Mouse (Mus musculus) hindbrain, postnatal 0 days (tissue): ENCODE data around the gene Arpp21. TPM values are rescaled to one million over a fixed set of nuclear protein-coding genes. Genes with fewer than 3 reads are reported as not detected.

ENCODE experiments used
- ATAC-seq: fragments of 200-750 bp; cut with Nextera tagmentation; 2 replicates; pipeline ENCODE4 v1.8.0; 2017; ENCODE audit warnings: mild to moderate bottlenecking, moderate TSS enrichment, moderate library complexity
- DNase-seq: peaks from one replicate; pipeline ENCODE4 v3.0.0-alpha.2; 2015; ENCODE audit warnings: low spot score
- H3K27ac ChIP-seq: fragments of 300-500 bp; sonication (generic); 2 replicates; pipeline ENCODE4 v1.5.1; 2014; ENCODE audit warnings: mild to moderate bottlenecking
- H3K27me3 ChIP-seq: fragments of 300-500 bp; sonication (generic); 2 replicates; pipeline ENCODE4 v1.6.1; 2014; ENCODE audit warnings: low read length, mixed read lengths; ENCODE audit not compliant: insufficient read depth
- H3K36me3 ChIP-seq: fragments of 300-500 bp; sonication (generic); 2 replicates; pipeline ENCODE4 v1.6.1; 2014; ENCODE audit warnings: low read length, mixed read lengths; ENCODE audit not compliant: insufficient read depth
- H3K4me1 ChIP-seq: fragments of 300-500 bp; sonication (generic); 2 replicates; pipeline ENCODE4 v1.6.1; 2014; ENCODE audit warnings: antibody characterized with exemption, low read length, mixed read lengths; ENCODE audit not compliant: insufficient read depth
- H3K4me2 ChIP-seq: fragments of 300-500 bp; sonication (generic); 2 replicates; pipeline ENCODE4 v1.6.1; 2014; ENCODE audit warnings: low read depth, mild to moderate bottlenecking, low read length, moderate library complexity, mixed read lengths
- H3K4me3 ChIP-seq: fragments of 300-500 bp; sonication (generic); 2 replicates; pipeline ENCODE4 v1.5.1; 2014; ENCODE audit warnings: low read length
- H3K9ac ChIP-seq: fragments of 300-500 bp; sonication (generic); replicated peaks from 2 replicates; pipeline ENCODE4 v1.6.1; 2014; ENCODE audit warnings: mild to moderate bottlenecking, low read length, moderate library complexity, mixed read lengths
- H3K9me3 ChIP-seq: fragments of 300-500 bp; sonication (generic); 2 replicates; pipeline ENCODE4 v1.6.1; 2016; ENCODE audit warnings: low read length, mixed read lengths
- CTCF ChIP-seq: IDR thresholded peaks from 2 replicates; pipeline ENCODE4 v1.5.1; 2016; ENCODE audit warnings: antibody characterized with exemption, control low read depth, low read depth
- WGBS: fragments of 180-500 bp; shearing (Covaris S2); extraction: QIAGEN DNeasy Blood & Tissue Kit; methylation state at CpG from one replicate; pipeline ENCODE4 v1.1.7; 2014; 5-methylcytosine and 5-hydroxymethylcytosine counted together
- polyA plus RNA-seq: library from polyadenylated mRNA; unstranded; fragments of >200 nt; fragmentation: Nextera tagmentation; extraction: Ambion mirVana; gene quantifications from 2 replicates; pipeline ENCODE4 v1.2.1, GENCODE M21; 2015
- total RNA-seq: library from RNA; depleted of rRNA; stranded (reverse); fragments of >200 nt; gene quantifications from 2 replicates; pipeline ENCODE4 v1.2.3, GENCODE M21; 2014

Arpp21 gene
- total and polyA plus RNA-seq, 2 experiments from 2014 or later, result 60.9 to 80.5 TPM

DNA sequence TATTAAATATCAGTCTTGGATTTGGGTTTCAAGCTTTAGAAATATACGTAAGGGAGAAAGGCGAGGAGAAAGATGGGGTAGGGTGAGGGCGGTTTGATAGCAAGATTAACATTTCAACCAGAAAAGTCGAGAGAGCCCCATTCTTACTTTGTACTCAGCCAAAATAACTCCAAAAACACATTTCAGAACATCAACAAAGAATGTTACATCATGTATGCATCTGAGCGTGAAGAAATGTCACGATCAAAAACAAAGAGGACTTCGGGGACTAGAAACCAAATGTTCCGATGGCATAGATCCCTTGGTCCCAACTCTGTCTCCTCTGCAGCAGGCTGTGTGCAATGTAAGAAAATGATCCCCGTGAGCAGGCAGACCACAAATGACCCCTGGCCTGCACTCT, 2.4 kb upstream of the Arpp21 start:
- Histone ChIP-seq H3K4me3 (no peak overlapping the region), H3K27me3 (no peaks in the 10 kb centered on the region), H3K4me1 (no peaks in the 10 kb centered on the region; the same call in 1 of the 2 replicates), H3K9me3 (no peaks in the 10 kb centered on the region), H3K9ac (no peak overlapping the region), H3K4me2 (no peak overlapping the region), H3K36me3 (no peaks in the 10 kb centered on the region), H3K27ac (no peak overlapping the region)
- ATAC-seq (no peak), DNase-seq (no peak)
- no peak for TF ChIP-seq CTCF
- WGBS, result 68% methylated on average over 9 of the region's 9 CpGs

DNA sequence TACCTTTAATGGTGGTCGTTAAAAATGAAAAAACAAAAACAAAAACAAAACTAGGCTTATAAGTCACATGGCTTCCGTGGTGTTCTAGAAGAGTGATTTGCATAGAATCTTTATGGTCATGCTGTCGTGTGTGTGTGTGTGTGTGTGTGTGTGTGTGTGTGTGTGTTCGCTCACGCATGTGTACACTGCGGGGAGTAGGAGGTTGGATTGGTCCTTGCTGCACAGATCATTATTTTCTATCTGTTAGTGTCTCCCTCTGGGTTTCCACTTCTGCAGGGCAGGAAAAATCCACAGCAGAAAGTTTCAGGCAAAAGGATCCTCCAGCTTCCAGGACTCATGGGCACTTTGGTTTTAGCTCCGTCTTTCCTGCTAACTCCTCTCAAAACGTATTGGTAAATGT, 813 bp upstream of the Arpp21 start:
- no peak for TF ChIP-seq CTCF
- no peaks in the 10 kb centered on the region for H3K27me3 ChIP-seq
- H3K4me1 ChIP-seq, result no peaks in the 10 kb centered on the region; the same call in 1 of the 2 replicates
- ATAC-seq (no peak), DNase-seq (no peak)
- H3K4me2 ChIP-seq, result no peak overlapping the region
- H3K9me3 ChIP-seq, result no peaks in the 10 kb centered on the region
- H3K4me3 ChIP-seq, result no peak overlapping the region
- 62% methylated on average over 7 of the region's 8 CpGs for WGBS
- no peak overlapping the region for H3K27ac ChIP-seq
- no peak overlapping the region for H3K9ac ChIP-seq
- H3K36me3 ChIP-seq, result no peaks in the 10 kb centered on the region

DNA sequence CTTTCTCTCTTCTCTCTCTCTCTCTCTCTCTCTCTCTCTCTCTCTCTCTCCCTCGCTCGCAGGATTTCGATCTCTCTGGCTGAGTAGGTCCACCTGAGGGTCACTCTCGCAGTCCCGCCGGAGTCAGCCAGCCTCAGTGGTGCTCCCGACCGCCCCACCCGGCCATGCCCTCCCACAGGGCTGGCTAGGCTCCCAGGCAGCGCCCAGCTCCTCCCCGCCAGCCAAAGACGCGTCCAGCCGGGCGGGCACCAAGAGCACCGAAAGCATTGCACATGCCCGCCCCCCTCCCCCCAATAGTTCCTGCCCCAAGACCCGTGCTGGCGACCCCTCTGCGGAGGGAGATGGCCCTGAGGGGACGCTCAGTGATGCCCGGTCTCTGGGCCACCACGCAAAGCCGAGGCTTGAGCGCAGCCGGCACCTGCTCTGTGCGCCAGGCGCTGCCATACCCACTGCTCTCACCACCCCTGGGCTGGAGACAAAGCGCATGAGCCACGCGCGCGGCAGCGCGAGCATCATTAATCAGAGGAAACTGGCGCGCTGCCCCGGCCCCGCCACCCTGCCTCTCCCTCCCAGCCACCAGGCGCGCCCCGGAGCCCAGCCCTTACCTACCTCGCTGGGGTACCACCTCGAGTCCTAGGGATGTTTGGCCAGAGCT, 570 bp downstream of the Arpp21 start:
- peak; percentile 86 for DNase-seq
- Histone ChIP-seq H3K9me3 (no peaks in the 10 kb centered on the region), H3K4me2 (peak overlapping the region; percentile 81), H3K4me3 (peak overlapping the region; percentile 60), H3K27me3 (no peaks in the 10 kb centered on the region), H3K36me3 (no peaks in the 10 kb centered on the region), H3K9ac (peak overlapping the region; percentile 80), H3K27ac (peak overlapping the region; percentile 94), H3K4me1 (no peaks in the 10 kb centered on the region; the same call in 1 of the 2 replicates)
- under 1% methylated on average over 42 of the region's 44 CpGs for WGBS
- peak; percentile 87 for ATAC-seq
- peak; percentile 22 for TF ChIP-seq CTCF

- H3K27me3 ChIP-seq, result no peaks in the 10 kb centered on the region
- peak; percentile 53 for DNase-seq
- peak; percentile 63 for ATAC-seq
- H3K4me2 ChIP-seq, result peak overlapping the region; percentile 81
- peak overlapping the region; percentile 60 for H3K4me3 ChIP-seq
- peak overlapping the region; percentile 80 for H3K9ac ChIP-seq
- H3K4me1 ChIP-seq, result no peaks in the 10 kb centered on the region; the same call in 1 of the 2 replicates
- TF ChIP-seq CTCF, result no peak
- WGBS, result 0% methylated on average over 24 of the region's 24 CpGs
- peak overlapping the region; percentile 94 for H3K27ac ChIP-seq
- no peaks in the 10 kb centered on the region for H3K9me3 ChIP-seq
- no peaks in the 10 kb centered on the region for H3K36me3 ChIP-seq
These were observed 1.2 kb downstream of the Arpp21 start for GRCm38 (mm10) chr9:112234505-112235024.

DNA sequence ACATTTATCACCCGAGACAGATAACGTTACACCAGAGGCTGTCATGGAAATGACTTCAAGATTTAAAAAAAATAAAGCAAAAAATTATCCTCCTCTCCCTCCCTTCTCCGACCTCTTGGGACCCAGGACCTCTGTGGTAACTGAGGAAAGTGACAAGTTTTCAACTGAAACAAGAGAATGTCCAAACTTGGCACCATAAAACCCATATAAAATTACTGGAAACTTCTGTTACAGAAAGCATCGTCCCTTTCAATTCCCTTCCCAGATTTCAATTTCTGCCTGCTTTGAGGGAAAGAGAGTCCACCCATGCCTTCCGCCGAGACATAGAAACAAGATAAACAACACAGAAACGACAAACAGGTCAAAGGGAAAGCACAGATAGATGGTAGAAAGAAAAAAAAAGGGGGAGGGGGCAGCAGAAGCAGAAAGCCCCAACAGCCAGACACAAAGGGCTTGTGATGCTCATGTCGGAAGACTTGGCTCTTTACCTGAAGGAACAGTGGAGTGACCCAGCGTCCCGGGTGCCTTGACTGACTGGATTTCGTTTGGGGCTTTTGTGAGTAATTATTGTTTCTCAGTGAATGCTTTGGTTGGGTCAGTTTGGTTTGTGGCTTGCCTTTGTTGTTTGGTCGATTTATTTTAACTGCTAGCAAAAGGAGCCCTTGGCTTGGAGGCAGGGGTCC, 1.8 kb downstream of the Arpp21 start:
- Histone ChIP-seq H3K4me3 (peak overlapping the region; percentile 60), H3K9me3 (no peaks in the 10 kb centered on the region), H3K27ac (peak overlapping the region; percentile 94), H3K9ac (peak overlapping the region; percentile 80), H3K27me3 (no peaks in the 10 kb centered on the region), H3K4me1 (no peaks in the 10 kb centered on the region; the same call in 1 of the 2 replicates), H3K36me3 (no peaks in the 10 kb centered on the region), H3K4me2 (peak overlapping the region; percentile 81)
- no peak for TF ChIP-seq CTCF
- DNase-seq, result peak; percentile 48
- WGBS, result 12% methylated on average over 12 of the region's 12 CpGs
- no peak for ATAC-seq

DNA sequence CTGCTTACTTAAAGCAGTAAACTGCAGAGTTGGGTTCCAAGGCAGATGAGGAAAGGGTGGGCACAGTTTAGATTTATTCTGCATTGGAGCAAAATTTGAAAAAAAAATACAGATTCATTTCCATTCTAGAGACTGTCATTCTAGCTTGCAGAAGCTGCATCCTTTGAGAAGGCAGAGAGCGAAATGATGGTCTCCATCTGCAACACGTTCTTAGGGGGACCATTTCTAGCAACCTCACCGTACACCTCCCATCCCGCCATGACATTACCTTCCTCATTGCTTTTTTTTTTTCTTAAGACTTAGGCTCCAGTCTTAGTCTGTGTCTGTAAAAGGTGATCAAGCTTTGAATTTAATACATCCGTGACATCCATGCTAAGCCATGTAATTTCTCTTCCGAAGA, 2.4 kb downstream of the Arpp21 start:
- H3K4me3 ChIP-seq, result peak overlapping the region; percentile 60
- no peak for ATAC-seq
- TF ChIP-seq CTCF, result no peak
- 54% methylated on average over 6 of the region's 6 CpGs for WGBS
- peak overlapping the region; percentile 81 for H3K4me2 ChIP-seq
- H3K4me1 ChIP-seq, result no peaks in the 10 kb centered on the region; the same call in 1 of the 2 replicates
- peak overlapping the region; percentile 80 for H3K9ac ChIP-seq
- no peaks in the 10 kb centered on the region for H3K27me3 ChIP-seq
- peak overlapping the region; percentile 94 for H3K27ac ChIP-seq
- no peaks in the 10 kb centered on the region for H3K9me3 ChIP-seq
- peak; percentile 34 for DNase-seq
- H3K36me3 ChIP-seq, result no peaks in the 10 kb centered on the region
